Mouse (Mus musculus): ENCODE data around the gene Gm17545. TPM values are rescaled to one million over a fixed set of nuclear protein-coding genes. Genes with fewer than 3 reads are reported as not detected.

The Gm17545 gene
- polyA plus RNA-seq, 1 experiment from 2014 or later, result not detected

DNA sequence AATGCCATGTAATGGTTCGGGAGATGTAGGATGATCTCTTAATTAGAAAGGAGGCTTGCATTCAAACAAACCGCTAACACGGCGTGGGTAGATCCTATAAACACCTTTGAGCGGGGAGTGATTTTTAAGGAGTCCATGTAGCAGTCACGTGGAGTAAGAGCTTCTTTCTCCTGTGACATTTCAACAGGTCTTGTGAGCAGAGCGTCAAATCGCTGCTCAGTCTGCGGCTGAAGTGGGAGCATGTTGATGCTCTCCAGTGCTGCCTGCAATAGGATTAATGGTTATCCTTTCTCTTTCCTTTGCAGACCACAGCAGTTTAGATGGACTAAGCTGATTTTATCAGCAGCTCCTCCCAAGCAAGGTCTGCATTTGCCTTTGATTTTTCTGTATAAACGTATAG, 22.2 kb downstream of the Gm17545 start:
- ATAC-seq, result peak; percentile 4; the same call in 1 of the 2 replicates
- Histone ChIP-seq H3K9me3 (no peaks in the 10 kb centered on the region), H3K9ac (peak overlapping the region; percentile 55), H3K36me3 (no peaks in the 10 kb centered on the region), H3K4me2 (replicated peaks) (peak overlapping the region; percentile 78), H3K27me3 (replicated peaks) (no peaks in the 10 kb centered on the region), H3K4me3 (replicated peaks) (peak overlapping the region; percentile 50), H3K4me1 (replicated peaks) (no peaks in the 10 kb centered on the region), H3K27ac (no peak overlapping the region)
- 6% methylated on average over 10 of the region's 10 CpGs for WGBS

GRCm38 (mm10) chr9:22478946-22479345, 24.9 kb downstream of the Gm17545 start:
- Histone ChIP-seq H3K27me3 (replicated peaks) (no peaks in the 10 kb centered on the region), H3K9me3 (no peaks in the 10 kb centered on the region), H3K36me3 (no peaks in the 10 kb centered on the region), H3K4me3 (replicated peaks) (no peak overlapping the region), H3K27ac (no peak overlapping the region), H3K4me2 (replicated peaks) (no peak overlapping the region), H3K9ac (no peak overlapping the region), H3K4me1 (replicated peaks) (no peaks in the 10 kb centered on the region)
- WGBS, result 91% methylated on average over 8 of the region's 8 CpGs
- ATAC-seq, result no peak

DNA sequence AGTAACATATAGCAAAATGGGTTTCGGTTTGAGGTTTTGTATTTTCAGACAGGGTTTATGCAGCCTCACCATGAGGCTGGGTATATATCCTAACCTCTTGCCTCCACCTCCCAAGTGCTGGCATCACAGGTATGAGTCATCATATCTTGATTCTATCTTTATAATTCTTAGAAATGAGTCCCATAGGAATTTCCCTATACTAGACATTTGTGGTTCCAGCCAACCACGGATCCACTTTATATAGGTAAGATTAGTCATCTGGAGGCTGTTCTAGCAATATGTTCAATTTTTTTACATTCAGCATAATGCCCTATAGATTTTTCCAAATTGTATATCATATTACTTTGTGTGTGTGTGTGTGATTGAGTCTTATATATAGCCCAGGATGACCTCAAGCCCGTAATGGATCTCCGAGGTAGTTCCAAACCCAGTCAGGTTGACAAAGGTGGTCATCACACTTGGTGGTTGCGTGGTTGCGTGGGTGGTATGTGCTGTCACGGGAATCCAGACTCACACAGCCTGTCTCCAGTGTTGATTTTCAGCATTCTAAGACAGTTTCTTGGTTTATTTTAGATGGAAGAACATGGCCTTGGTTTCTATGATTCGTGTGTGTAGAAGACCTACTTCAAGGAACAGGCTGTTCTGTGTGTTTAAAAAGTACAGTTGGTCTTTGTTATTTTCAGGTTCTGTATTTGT, 29.9 kb downstream of the Gm17545 start:
- Histone ChIP-seq H3K9ac (no peak overlapping the region), H3K4me2 (replicated peaks) (no peak overlapping the region), H3K27me3 (replicated peaks) (no peaks in the 10 kb centered on the region), H3K4me3 (replicated peaks) (no peak overlapping the region), H3K4me1 (replicated peaks) (0 out of 2 replicates have a peak, but pooled peaks cover 3% of the 10 kb centered on the region), H3K27ac (no peak overlapping the region), H3K9me3 (no peaks in the 10 kb centered on the region), H3K36me3 (no peaks in the 10 kb centered on the region)
- no peak for ATAC-seq
- 95% methylated on average over 8 of the region's 8 CpGs for WGBS

DNA sequence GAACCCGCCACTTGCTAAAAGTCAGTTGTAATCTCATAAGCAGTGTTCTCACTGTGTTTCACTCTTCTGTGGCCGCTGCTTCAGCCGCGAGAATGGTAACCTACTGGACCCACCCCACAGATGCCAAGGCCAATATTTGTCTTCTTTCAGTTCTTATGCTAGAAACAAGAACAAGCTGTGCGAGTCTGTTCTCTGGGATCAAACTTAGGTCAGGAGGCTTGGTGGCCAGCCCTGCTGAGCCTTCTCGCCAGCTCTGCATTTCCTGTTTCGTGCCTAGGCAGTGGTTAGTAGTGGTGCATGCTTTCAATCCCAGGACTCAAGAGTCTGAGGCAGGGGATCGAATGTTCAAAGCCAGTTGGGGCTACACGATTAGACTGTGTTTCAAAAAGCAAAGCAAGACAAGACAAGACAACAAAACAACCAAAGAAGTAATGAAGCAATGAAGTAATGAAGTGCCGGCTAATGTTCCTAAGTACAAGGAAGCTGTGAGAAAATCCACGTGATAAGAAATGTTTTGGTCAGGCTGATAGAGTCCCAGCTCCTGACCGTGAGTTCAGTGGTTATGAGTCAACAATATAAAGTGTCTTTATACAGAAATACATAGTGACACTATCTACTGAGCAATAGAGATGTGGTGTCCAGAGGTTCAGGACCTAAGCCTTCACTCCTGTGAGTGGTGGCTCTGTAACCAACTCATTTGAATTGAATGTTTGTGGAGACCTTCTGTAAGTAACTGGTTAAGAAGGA, 30.6 kb downstream of the Gm17545 start:
- 79% methylated on average over 12 of the region's 12 CpGs for WGBS
- no peak overlapping the region for H3K27ac ChIP-seq
- no peak for ATAC-seq

GRCm38 (mm10) chr9:22486211-22486610, 32.1 kb downstream of the Gm17545 start:
- Histone ChIP-seq H3K36me3 (no peaks in the 10 kb centered on the region), H3K9ac (no peak overlapping the region), H3K27ac (no peak overlapping the region), H3K4me3 (replicated peaks) (no peak overlapping the region), H3K9me3 (no peaks in the 10 kb centered on the region), H3K27me3 (replicated peaks) (no peaks in the 10 kb centered on the region), H3K4me2 (replicated peaks) (no peak overlapping the region), H3K4me1 (replicated peaks) (0 out of 2 replicates have a peak, but pooled peaks cover 3% of the 10 kb centered on the region)
- 84% methylated on average over 7 of the region's 7 CpGs for WGBS
- ATAC-seq, result no peak

More for the DNA sequence above, 30.6 kb downstream of the Gm17545 start:
- H3K4me1 ChIP-seq (replicated peaks), result 0 out of 2 replicates have a peak, but pooled peaks cover 3% of the 10 kb centered on the region
- no peaks in the 10 kb centered on the region for H3K36me3 ChIP-seq
- H3K4me3 ChIP-seq (replicated peaks), result no peak overlapping the region
- no peak overlapping the region for H3K9ac ChIP-seq
- H3K4me2 ChIP-seq (replicated peaks), result no peak overlapping the region
- H3K9me3 ChIP-seq, result no peaks in the 10 kb centered on the region
- no peaks in the 10 kb centered on the region for H3K27me3 ChIP-seq (replicated peaks)

- Histone ChIP-seq H3K4me3 (replicated peaks) (no peak overlapping the region), H3K27me3 (replicated peaks) (no peaks in the 10 kb centered on the region), H3K9ac (no peak overlapping the region), H3K27ac (no peak overlapping the region), H3K36me3 (no peaks in the 10 kb centered on the region), H3K9me3 (no peaks in the 10 kb centered on the region), H3K4me2 (replicated peaks) (no peak overlapping the region), H3K4me1 (replicated peaks) (0 out of 2 replicates have a peak, but pooled peaks cover 3% of the 10 kb centered on the region)
- ATAC-seq, result peak; percentile 68
- WGBS, result 39% methylated on average over 9 of the region's 9 CpGs
Measured at GRCm38 (mm10) chr9:22488963-22489362, 34.9 kb downstream of the Gm17545 start.

- H3K4me3 ChIP-seq (replicated peaks), result no peak overlapping the region
- no peak for ATAC-seq
- no peaks in the 10 kb centered on the region for H3K9me3 ChIP-seq
- WGBS, result 82% methylated on average over 9 of the region's 9 CpGs
- H3K27ac ChIP-seq, result no peak overlapping the region
- no peaks in the 10 kb centered on the region for H3K36me3 ChIP-seq
- no peak overlapping the region for H3K4me2 ChIP-seq (replicated peaks)
- no peaks in the 10 kb centered on the region for H3K4me1 ChIP-seq (replicated peaks)
- H3K9ac ChIP-seq, result no peak overlapping the region
- no peaks in the 10 kb centered on the region for H3K27me3 ChIP-seq (replicated peaks)
Measured at GRCm38 (mm10) chr9:22494203-22494807, 40.2 kb downstream of the Gm17545 start.

GRCm38 (mm10) chr9:22495133-22495532, 41.0 kb downstream of the Gm17545 start:
- WGBS, result 86% methylated on average over 2 of the region's 2 CpGs
- Histone ChIP-seq H3K4me2 (replicated peaks) (no peak overlapping the region), H3K9ac (no peak overlapping the region), H3K36me3 (no peaks in the 10 kb centered on the region), H3K27ac (no peak overlapping the region), H3K9me3 (no peaks in the 10 kb centered on the region), H3K27me3 (replicated peaks) (no peaks in the 10 kb centered on the region), H3K4me1 (replicated peaks) (no peaks in the 10 kb centered on the region), H3K4me3 (replicated peaks) (no peak overlapping the region)
- no peak for ATAC-seq

DNA sequence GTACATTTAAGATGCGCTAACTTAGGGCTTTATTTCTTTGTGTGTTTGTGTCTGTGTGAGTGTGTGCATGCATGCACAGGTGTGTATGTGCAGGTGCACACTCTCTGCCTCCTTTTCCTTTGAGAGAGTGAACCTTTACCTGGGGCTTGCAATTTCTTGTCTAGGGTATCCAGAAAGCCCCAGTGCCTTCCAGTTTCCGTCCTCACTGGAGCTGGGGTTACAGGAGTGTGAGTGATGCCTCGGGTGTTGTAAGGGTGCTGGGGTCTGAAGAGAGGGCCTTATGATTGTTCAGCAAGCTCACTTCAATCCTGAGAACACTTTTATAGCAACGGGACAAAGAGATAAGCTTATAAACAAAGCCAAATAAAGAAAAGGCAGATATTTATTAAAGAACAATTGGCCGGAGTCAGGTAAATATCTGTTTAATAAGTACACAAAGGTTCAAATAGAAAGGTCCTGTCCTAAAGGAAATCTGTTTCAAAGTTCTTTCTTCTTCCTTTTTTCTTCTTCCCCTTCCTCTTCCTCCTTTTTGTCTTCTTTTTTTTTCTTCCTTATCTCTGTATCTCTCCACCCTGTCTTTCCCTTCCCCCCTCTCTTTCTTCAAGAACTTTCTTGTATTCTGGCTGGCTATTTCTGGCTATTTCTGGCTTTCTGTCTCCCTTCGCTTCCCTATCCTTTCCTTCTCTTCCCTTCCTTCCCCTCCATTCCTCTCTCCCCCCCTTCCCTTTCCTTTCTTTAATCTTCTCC, 43.1 kb downstream of the Gm17545 start:
- H3K36me3 ChIP-seq, result no peaks in the 10 kb centered on the region
- 73% methylated on average over 6 of the region's 6 CpGs for WGBS
- no peaks in the 10 kb centered on the region for H3K27me3 ChIP-seq (replicated peaks)
- H3K9ac ChIP-seq, result no peak overlapping the region
- H3K9me3 ChIP-seq, result no peaks in the 10 kb centered on the region
- H3K4me2 ChIP-seq (replicated peaks), result no peak overlapping the region
- H3K4me3 ChIP-seq (replicated peaks), result no peak overlapping the region
- no peak overlapping the region for H3K27ac ChIP-seq
- ATAC-seq, result no peak
- H3K4me1 ChIP-seq (replicated peaks), result no peaks in the 10 kb centered on the region

DNA sequence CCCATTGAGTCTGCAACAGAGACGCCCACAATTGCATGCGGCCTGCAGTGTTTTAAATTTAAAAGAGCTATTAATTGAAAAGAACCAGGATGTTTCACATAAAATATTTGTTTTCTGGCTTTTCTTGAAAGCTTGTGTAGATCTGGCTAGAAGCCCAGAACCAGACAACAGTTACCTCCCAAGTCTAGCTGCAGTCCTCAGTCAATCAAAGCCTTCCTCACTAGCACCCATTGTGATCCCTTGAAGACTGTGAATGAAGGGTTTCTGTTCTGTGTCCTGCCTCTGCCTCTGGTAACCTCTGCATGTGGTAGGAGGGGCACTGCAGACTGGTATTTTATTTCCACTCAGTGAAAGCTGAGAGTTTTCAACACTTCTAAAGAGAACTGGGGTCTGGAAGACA, 48.9 kb downstream of the Gm17545 start:
- no peaks in the 10 kb centered on the region for H3K4me1 ChIP-seq (replicated peaks)
- no peaks in the 10 kb centered on the region for H3K36me3 ChIP-seq
- no peak overlapping the region for H3K4me3 ChIP-seq (replicated peaks)
- H3K27ac ChIP-seq, result no peak overlapping the region
- no peaks in the 10 kb centered on the region for H3K9me3 ChIP-seq
- no peak overlapping the region for H3K9ac ChIP-seq
- WGBS, result 55% methylated on average over 2 of the region's 2 CpGs
- no peak for ATAC-seq
- no peaks in the 10 kb centered on the region for H3K27me3 ChIP-seq (replicated peaks)
- H3K4me2 ChIP-seq (replicated peaks), result no peak overlapping the region

GRCm38 (mm10) chr9:22503581-22503980, 49.5 kb downstream of the Gm17545 start:
- no peak overlapping the region for H3K27ac ChIP-seq
- ATAC-seq, result no peak
- no peak overlapping the region for H3K4me3 ChIP-seq (replicated peaks)
- H3K4me1 ChIP-seq (replicated peaks), result no peaks in the 10 kb centered on the region
- H3K27me3 ChIP-seq (replicated peaks), result no peaks in the 10 kb centered on the region
- H3K9me3 ChIP-seq, result no peaks in the 10 kb centered on the region
- WGBS, result 76% methylated on average over 5 of the region's 5 CpGs
- H3K9ac ChIP-seq, result no peak overlapping the region
- no peaks in the 10 kb centered on the region for H3K36me3 ChIP-seq
- H3K4me2 ChIP-seq (replicated peaks), result no peak overlapping the region

GRCm38 (mm10) chr9:22505574-22505973, 51.5 kb downstream of the Gm17545 start:
- H3K4me2 ChIP-seq (replicated peaks), result no peak overlapping the region
- H3K36me3 ChIP-seq, result no peaks in the 10 kb centered on the region
- no peak overlapping the region for H3K9ac ChIP-seq
- 75% methylated on average over 2 of the region's 2 CpGs for WGBS
- no peak overlapping the region for H3K27ac ChIP-seq
- H3K4me1 ChIP-seq (replicated peaks), result no peaks in the 10 kb centered on the region
- H3K4me3 ChIP-seq (replicated peaks), result no peak overlapping the region
- ATAC-seq, result peak; percentile 82
- no peaks in the 10 kb centered on the region for H3K27me3 ChIP-seq (replicated peaks)
- no peaks in the 10 kb centered on the region for H3K9me3 ChIP-seq

Measured in intestine, embryonic 15.5 days (tissue).